Mouse (Mus musculus) right cerebral cortex, postnatal 36 days (tissue): ENCODE data around the gene Dmbt1.
"Not testable (repeated sequence)": the region's sequence is repeated elsewhere in the genome, so short reads cannot be mapped to it uniquely, and the experiment has no call there.

Experiments
- DNase-seq, 2 experiments: peaks; one replicate each; pipeline ENCODE4 v3.0.0; 2022; ENCODE audit warnings: low spot score in 2 of 2, mixed read lengths in 1 of 2

Dmbt1 gene

GRCm38 (mm10) chr7:131049829-131050228 lies 18.0 kb downstream of the Dmbt1 start:
- DNase-seq, result not testable (repeated sequence)

GRCm38 (mm10) chr7:131054808-131055370 lies 23.0 kb downstream of the Dmbt1 start:
- DNase-seq, result no peak

GRCm38 (mm10) chr7:131057918-131058317 lies 26.1 kb downstream of the Dmbt1 start:
- DNase-seq, result not testable (repeated sequence)

GRCm38 (mm10) chr7:131059808-131060207 lies 28.0 kb downstream of the Dmbt1 start:
- DNase-seq, result not testable (repeated sequence)

- no peak for DNase-seq
These were observed 30.7 kb downstream of the Dmbt1 start for GRCm38 (mm10) chr7:131062541-131062940.

GRCm38 (mm10) chr7:131068191-131068590 lies 36.3 kb downstream of the Dmbt1 start:
- peak in 1 of 2 experiments; percentile 12 for DNase-seq

GRCm38 (mm10) chr7:131073476-131073875 lies 41.6 kb downstream of the Dmbt1 start:
- DNase-seq, result not testable (repeated sequence)

- not testable (repeated sequence) for DNase-seq
These were observed 42.2 kb downstream of the Dmbt1 start for GRCm38 (mm10) chr7:131074098-131074497.

GRCm38 (mm10) chr7:131075956-131076355 lies 44.1 kb downstream of the Dmbt1 start:
- DNase-seq, result no peak

GRCm38 (mm10) chr7:131082403-131082802 lies 50.5 kb downstream of the Dmbt1 start:
- not testable (repeated sequence) for DNase-seq

GRCm38 (mm10) chr7:131112486-131112885 lies 80.6 kb downstream of the Dmbt1 start:
- peak; percentile 42 to 44 for DNase-seq

GRCm38 (mm10) chr7:131113676-131114075 lies 81.8 kb downstream of the Dmbt1 start:
- DNase-seq, result no peak

GRCm38 (mm10) chr7:131114434-131114833 lies 82.6 kb downstream of the Dmbt1 start:
- DNase-seq, result peak in 1 of 2 experiments; percentile 23

- DNase-seq, result no peak
These were observed 90.5 kb downstream of the Dmbt1 start for GRCm38 (mm10) chr7:131122210-131122807.

- no peak for DNase-seq
These were observed 98.2 kb downstream of the Dmbt1 start for GRCm38 (mm10) chr7:131130021-131130420.

GRCm38 (mm10) chr7:131133181-131133580 lies 101.3 kb downstream of the Dmbt1 start:
- no peak for DNase-seq

- DNase-seq, result no peak
These were observed 114.4 kb downstream of the Dmbt1 start, which contains the start of gene 4933402N03Rik for GRCm38 (mm10) chr7:131146214-131146613. 4933402N03Rik (minus strand) TSS chr7:131146314.

- no peak for DNase-seq
These were observed 118.3 kb downstream of the Dmbt1 start for GRCm38 (mm10) chr7:131150179-131150578.

- DNase-seq, result no peak
These were observed 121.2 kb downstream of the Dmbt1 start for GRCm38 (mm10) chr7:131153044-131153443.

GRCm38 (mm10) chr7:131162251-131162650 lies 130.4 kb downstream of the Dmbt1 start:
- DNase-seq, result no peak

GRCm38 (mm10) chr7:131167771-131168170 lies 135.9 kb downstream of the Dmbt1 start:
- no peak for DNase-seq

- no peak for DNase-seq
These were observed 137.2 kb downstream of the Dmbt1 start for GRCm38 (mm10) chr7:131169099-131169498.
